Mouse (Mus musculus): ENCODE results near the gene Gale. TPM values are rescaled to one million over a fixed set of nuclear protein-coding genes. Genes with fewer than 3 reads are reported as not detected.

Gale gene
- total RNA-seq, 1 experiment: 33.0 TPM

DNA sequence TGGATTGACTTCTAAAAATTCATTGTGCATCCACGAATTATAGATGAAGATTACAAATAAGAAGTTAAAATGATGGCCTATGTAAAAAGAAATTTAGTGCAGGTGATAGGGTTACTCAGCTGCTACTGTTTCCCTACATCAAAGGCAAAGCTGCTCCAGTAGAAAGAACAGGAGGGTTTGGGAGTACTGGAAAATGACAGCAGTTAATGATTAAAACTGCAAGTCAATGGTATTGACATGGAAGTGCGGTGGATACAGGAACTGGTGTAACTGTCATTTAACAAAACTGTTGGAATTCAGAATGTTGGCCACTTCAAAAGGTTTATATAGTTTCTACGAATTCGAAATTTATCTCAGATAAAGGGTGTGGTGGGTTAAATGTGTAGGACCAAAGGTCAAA, 31.6 kb downstream of the Gale start:
- Histone ChIP-seq H3K36me3 (ENCODE audit: control insufficient read depth, insufficient read depth, low read length, poor library complexity, severe bottlenecking) (no peaks in the 10 kb centered on the region), H3K27ac (ENCODE audit: insufficient read depth, low read depth, low read length, poor library complexity, severe bottlenecking) (no peak overlapping the region), H3K4me1 (ENCODE audit: control insufficient read depth in 2 of 2, insufficient read depth in 2 of 2, low read length in 2 of 2, poor library complexity in 1 of 2) (no peaks in the 10 kb centered on the region), H3K4me3 (ENCODE audit: insufficient read depth in 1 of 2, low read depth in 1 of 2, low read length in 2 of 2, poor library complexity in 1 of 2, severe bottlenecking in 1 of 2) (no peak overlapping the region), H3K9me3 (ENCODE audit: control insufficient read depth, insufficient read depth, low read depth, low read length) (no peaks in the 10 kb centered on the region), H3K9ac (ENCODE audit: insufficient read depth, low read depth, low read length, poor library complexity, severe bottlenecking) (no peak overlapping the region)
- no peak for DNase-seq (ENCODE audit: low read depth, low spot score)
- in situ Hi-C loops (cut with MboI; ENCODE audit: low sequenced_read_pairs in 2 of 2, unreplicated experiment in 2 of 2): no loop called here
- no peak for TF ChIP-seq CHD2 (IDR thresholded peaks at IDR 0.05; ENCODE audit: low read depth, low read length)

DNA sequence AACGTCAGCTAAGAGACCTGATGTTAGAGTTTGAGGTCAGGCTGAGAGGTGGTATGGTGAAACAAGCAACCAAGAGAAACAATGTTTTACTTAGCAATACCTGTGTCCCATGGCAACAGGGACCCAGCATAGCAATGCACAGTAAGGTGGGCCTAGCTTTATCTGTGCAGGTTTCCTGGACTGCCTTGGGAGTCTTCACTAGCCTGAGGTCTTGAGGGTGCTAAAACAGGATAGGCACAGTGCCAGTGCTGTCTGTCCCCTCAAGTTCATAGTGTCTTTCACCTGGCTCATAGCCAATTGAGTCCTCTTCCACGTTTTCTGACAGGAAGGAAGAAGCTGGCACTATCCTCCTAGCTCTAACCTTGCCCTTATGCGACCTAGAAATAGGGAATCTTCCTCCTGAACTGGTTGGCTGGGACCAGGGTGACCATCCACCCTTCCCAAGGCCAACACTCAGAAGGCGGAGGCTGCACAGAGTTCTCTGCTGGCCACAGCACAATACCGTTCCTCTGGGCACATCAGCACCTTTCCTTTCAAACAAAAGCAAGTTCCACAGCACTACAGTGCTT, 40.7 kb downstream of the Gale start:
- Histone ChIP-seq H3K27ac (ENCODE audit: insufficient read depth, low read depth, low read length, poor library complexity, severe bottlenecking) (no peak overlapping the region), H3K9ac (ENCODE audit: insufficient read depth, low read depth, low read length, poor library complexity, severe bottlenecking) (no peak overlapping the region), H3K4me1 (ENCODE audit: control insufficient read depth in 2 of 2, insufficient read depth in 2 of 2, low read length in 2 of 2, poor library complexity in 1 of 2) (no peaks in the 10 kb centered on the region), H3K36me3 (ENCODE audit: control insufficient read depth, insufficient read depth, low read length, poor library complexity, severe bottlenecking) (peaks cover 48% of the 10 kb centered on the region), H3K9me3 (ENCODE audit: control insufficient read depth, insufficient read depth, low read depth, low read length) (no peaks in the 10 kb centered on the region), H3K4me3 (ENCODE audit: insufficient read depth in 1 of 2, low read depth in 1 of 2, low read length in 2 of 2, poor library complexity in 1 of 2, severe bottlenecking in 1 of 2) (no peak overlapping the region)
- in situ Hi-C loops (cut with MboI; ENCODE audit: low sequenced_read_pairs in 2 of 2, unreplicated experiment in 2 of 2): no loop called here
- no peak for DNase-seq (ENCODE audit: low read depth, low spot score)
- TF ChIP-seq ZC3H11A (IDR thresholded peaks at IDR 0.05; ENCODE audit: borderline replicate concordance, low read depth, low read length) (no peak), MAFK (IDR thresholded peaks at IDR 0.05; ENCODE audit: insufficient read depth, low read depth, low read length) (no peak), ZNF384 (IDR thresholded peaks at IDR 0.05; ENCODE audit: low read depth, low read length) (no peak), HCFC1 (IDR thresholded peaks at IDR 0.05; ENCODE audit: borderline replicate concordance, insufficient read depth, low read length) (no peak), CHD2 (IDR thresholded peaks at IDR 0.05; ENCODE audit: low read depth, low read length) (no peak)

DNA sequence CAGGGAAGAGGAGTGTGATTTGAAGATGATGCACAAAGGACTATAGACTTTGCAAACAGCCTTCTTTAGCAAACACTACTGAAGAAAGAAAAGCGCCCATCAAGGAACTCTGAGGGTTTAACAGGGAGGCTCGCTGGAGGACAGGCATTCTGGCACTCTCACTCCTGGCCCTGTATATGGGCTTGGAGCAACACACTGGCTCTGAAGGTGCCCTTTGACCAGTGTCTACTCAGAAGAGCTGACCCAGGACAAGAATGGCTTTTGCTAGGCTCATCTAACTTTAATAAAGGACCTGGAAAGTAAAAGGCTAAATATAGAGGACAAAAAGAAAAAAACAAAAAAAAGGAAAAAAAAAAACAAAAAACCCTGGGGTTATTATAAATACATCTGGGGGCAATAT, 41.4 kb downstream of the Gale start:
- H3K36me3 ChIP-seq (ENCODE audit: control insufficient read depth, insufficient read depth, low read length, poor library complexity, severe bottlenecking): peaks cover 51% of the 10 kb centered on the region
- no peaks in the 10 kb centered on the region for H3K9me3 ChIP-seq (ENCODE audit: control insufficient read depth, insufficient read depth, low read depth, low read length)
- TF ChIP-seq CHD2 (IDR thresholded peaks at IDR 0.05; ENCODE audit: low read depth, low read length) (no peak), ZC3H11A (IDR thresholded peaks at IDR 0.05; ENCODE audit: borderline replicate concordance, low read depth, low read length) (no peak), ZNF384 (IDR thresholded peaks at IDR 0.05; ENCODE audit: low read depth, low read length) (no peak), HCFC1 (IDR thresholded peaks at IDR 0.05; ENCODE audit: borderline replicate concordance, insufficient read depth, low read length) (no peak), MAFK (IDR thresholded peaks at IDR 0.05; ENCODE audit: insufficient read depth, low read depth, low read length) (no peak)
- H3K4me3 ChIP-seq (ENCODE audit: insufficient read depth in 1 of 2, low read depth in 1 of 2, low read length in 2 of 2, poor library complexity in 1 of 2, severe bottlenecking in 1 of 2): no peak overlapping the region
- no peaks in the 10 kb centered on the region for H3K4me1 ChIP-seq (ENCODE audit: control insufficient read depth in 2 of 2, insufficient read depth in 2 of 2, low read length in 2 of 2, poor library complexity in 1 of 2)
- DNase-seq (ENCODE audit: low read depth, low spot score): no peak
- no peak overlapping the region for H3K27ac ChIP-seq (ENCODE audit: insufficient read depth, low read depth, low read length, poor library complexity, severe bottlenecking)
- no peak overlapping the region for H3K9ac ChIP-seq (ENCODE audit: insufficient read depth, low read depth, low read length, poor library complexity, severe bottlenecking)
- in situ Hi-C loops (cut with MboI; ENCODE audit: low sequenced_read_pairs in 2 of 2, unreplicated experiment in 2 of 2): no loop called here

DNA sequence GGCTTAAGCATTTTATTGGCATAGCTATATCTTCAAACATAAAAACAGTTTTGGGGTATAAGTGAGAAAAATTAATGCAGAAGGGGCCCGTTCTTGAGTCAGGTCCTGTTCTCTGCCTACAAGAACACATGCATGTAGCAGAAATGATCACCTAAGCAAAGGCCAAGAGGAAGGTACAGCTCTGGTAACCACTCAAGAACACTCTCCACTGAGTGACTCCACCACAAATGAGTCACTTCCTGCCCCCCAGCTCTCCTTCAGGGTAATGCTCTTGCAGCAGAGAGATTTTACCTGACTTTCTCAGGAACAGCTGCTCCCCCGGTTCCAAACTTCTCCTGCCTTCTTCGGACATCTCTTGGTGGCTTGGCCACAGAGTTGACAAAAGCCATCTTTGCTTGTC, 43.3 kb downstream of the Gale start:
- Histone ChIP-seq H3K9me3 (ENCODE audit: control insufficient read depth, insufficient read depth, low read depth, low read length) (no peaks in the 10 kb centered on the region), H3K27ac (ENCODE audit: insufficient read depth, low read depth, low read length, poor library complexity, severe bottlenecking) (no peak overlapping the region), H3K4me1 (ENCODE audit: control insufficient read depth in 2 of 2, insufficient read depth in 2 of 2, low read length in 2 of 2, poor library complexity in 1 of 2) (no peaks in the 10 kb centered on the region), H3K36me3 (ENCODE audit: control insufficient read depth, insufficient read depth, low read length, poor library complexity, severe bottlenecking) (peaks cover 65% of the 10 kb centered on the region), H3K4me3 (ENCODE audit: insufficient read depth in 1 of 2, low read depth in 1 of 2, low read length in 2 of 2, poor library complexity in 1 of 2, severe bottlenecking in 1 of 2) (no peak overlapping the region), H3K9ac (ENCODE audit: insufficient read depth, low read depth, low read length, poor library complexity, severe bottlenecking) (no peak overlapping the region)
- no peak for TF ChIP-seq HCFC1 (IDR thresholded peaks at IDR 0.05; ENCODE audit: borderline replicate concordance, insufficient read depth, low read length)
- TF ChIP-seq ZNF384 (IDR thresholded peaks at IDR 0.05; ENCODE audit: low read depth, low read length): no peak
- TF ChIP-seq ZC3H11A (IDR thresholded peaks at IDR 0.05; ENCODE audit: borderline replicate concordance, low read depth, low read length): no peak
- TF ChIP-seq MAFK (IDR thresholded peaks at IDR 0.05; ENCODE audit: insufficient read depth, low read depth, low read length): no peak
- no peak for TF ChIP-seq CHD2 (IDR thresholded peaks at IDR 0.05; ENCODE audit: low read depth, low read length)
- no peak for DNase-seq (ENCODE audit: low read depth, low spot score)
- in situ Hi-C loops (cut with MboI; ENCODE audit: low sequenced_read_pairs in 2 of 2, unreplicated experiment in 2 of 2): no loop called here

DNA sequence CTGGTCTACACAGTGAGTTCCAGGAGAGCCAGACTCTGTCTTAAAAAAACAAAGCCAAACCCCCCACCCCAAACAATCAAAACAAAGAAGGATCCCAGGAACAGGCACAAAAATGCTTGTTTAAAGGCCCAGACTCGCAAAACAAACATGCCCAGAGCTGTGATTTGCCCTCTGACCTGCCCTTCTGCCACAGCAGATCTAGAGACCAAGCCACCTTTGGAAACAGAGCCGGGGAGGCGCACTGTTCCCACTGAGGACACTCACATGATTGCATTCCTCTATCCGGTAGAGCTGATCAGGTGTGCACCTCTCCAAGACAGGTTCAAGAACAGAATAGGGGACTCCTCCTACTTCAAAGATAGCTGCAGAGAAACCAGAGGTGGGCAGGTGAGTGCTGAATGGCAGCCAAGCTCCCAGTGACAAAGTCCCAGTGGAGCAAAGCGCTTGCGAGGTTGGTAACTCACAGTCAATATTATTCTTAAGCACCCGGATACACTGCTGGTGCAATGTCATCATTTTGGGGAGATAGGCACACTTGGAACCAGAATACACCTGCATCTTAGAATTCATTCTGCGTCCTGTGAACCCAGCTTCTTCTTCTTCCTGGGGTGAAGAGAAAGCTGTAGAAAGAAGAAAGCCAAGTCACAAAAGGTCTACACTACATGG, 45.4 kb downstream of the Gale start:
- no peak overlapping the region for H3K9ac ChIP-seq (ENCODE audit: insufficient read depth, low read depth, low read length, poor library complexity, severe bottlenecking)
- H3K4me3 ChIP-seq (ENCODE audit: insufficient read depth in 1 of 2, low read depth in 1 of 2, low read length in 2 of 2, poor library complexity in 1 of 2, severe bottlenecking in 1 of 2): no peak overlapping the region
- H3K4me1 ChIP-seq (ENCODE audit: control insufficient read depth in 2 of 2, insufficient read depth in 2 of 2, low read length in 2 of 2, poor library complexity in 1 of 2): no peaks in the 10 kb centered on the region
- no peak for TF ChIP-seq ZNF384 (IDR thresholded peaks at IDR 0.05; ENCODE audit: low read depth, low read length)
- no peak for TF ChIP-seq HCFC1 (IDR thresholded peaks at IDR 0.05; ENCODE audit: borderline replicate concordance, insufficient read depth, low read length)
- no peak for TF ChIP-seq CHD2 (IDR thresholded peaks at IDR 0.05; ENCODE audit: low read depth, low read length)
- no peak for TF ChIP-seq MAFK (IDR thresholded peaks at IDR 0.05; ENCODE audit: insufficient read depth, low read depth, low read length)
- no peak for TF ChIP-seq ZC3H11A (IDR thresholded peaks at IDR 0.05; ENCODE audit: borderline replicate concordance, low read depth, low read length)
- no peak overlapping the region for H3K27ac ChIP-seq (ENCODE audit: insufficient read depth, low read depth, low read length, poor library complexity, severe bottlenecking)
- H3K9me3 ChIP-seq (ENCODE audit: control insufficient read depth, insufficient read depth, low read depth, low read length): no peaks in the 10 kb centered on the region
- peaks cover 56% of the 10 kb centered on the region for H3K36me3 ChIP-seq (ENCODE audit: control insufficient read depth, insufficient read depth, low read length, poor library complexity, severe bottlenecking)
- in situ Hi-C loops (cut with MboI; ENCODE audit: low sequenced_read_pairs in 2 of 2, unreplicated experiment in 2 of 2): no loop called here
- DNase-seq (ENCODE audit: low read depth, low spot score): no peak

Measured in ES-E14 (cell line).